Mouse (Mus musculus) G1E (cell line): ENCODE results near the gene Osbpl10. TPM values are rescaled to one million over a fixed set of nuclear protein-coding genes. Genes with fewer than 3 reads are reported as not detected.

Source experiments
- ATAC-seq: 2 replicates; pipeline ENCODE4 v1.8.0; 2016; ENCODE audit warnings: mild to moderate bottlenecking; ENCODE audit not compliant: insufficient number of reproducible peaks, poor library complexity, low FRiP score, severe bottlenecking; ENCODE audit errors: extremely low read depth
- DNase-seq: peaks from one replicate; pipeline ENCODE4 v3.0.0; 2012; ENCODE audit warnings: low spot score
- H3K27me3 ChIP-seq: 2 replicates; pipeline ENCODE4 v1.6.1; 2012; ENCODE audit warnings: mild to moderate bottlenecking, low read length, inconsistent platforms; ENCODE audit not compliant: insufficient read depth
- H3K36me3 ChIP-seq: replicated peaks from 2 replicates; pipeline ENCODE3; 2012; ENCODE audit warnings: mild to moderate bottlenecking, inconsistent platforms
- H3K4me1 ChIP-seq: 2 replicates; pipeline ENCODE4 v1.6.1; 2012; ENCODE audit warnings: low read depth, low read length, inconsistent platforms, mixed read lengths; ENCODE audit not compliant: insufficient read depth
- H3K4me3 ChIP-seq: 2 replicates; pipeline ENCODE4 v1.5.1; 2012; ENCODE audit warnings: low read depth, mild to moderate bottlenecking, inconsistent platforms, low read length, moderate library complexity, mixed read lengths
- H3K9me3 ChIP-seq: replicated peaks from 2 replicates; pipeline ENCODE4 v1.6.1; 2012; ENCODE audit warnings: inconsistent platforms
- CTCF ChIP-seq: IDR thresholded peaks from 2 replicates; pipeline ENCODE4 v1.5.1; 2012; ENCODE audit warnings: low read depth, low read length, inconsistent platforms, mixed read lengths
- GATA1 ChIP-seq: IDR thresholded peaks from 2 replicates; pipeline ENCODE4 v1.6.1; 2012; ENCODE audit warnings: borderline replicate concordance, low read length, inconsistent platforms, mixed read lengths
- GATA2 ChIP-seq: IDR thresholded peaks from 2 replicates; pipeline ENCODE4 v1.6.1; 2012; ENCODE audit warnings: low read depth, low read length, inconsistent platforms, borderline replicate concordance
- POLR2AphosphoS5 ChIP-seq: IDR thresholded peaks from 2 replicates; pipeline ENCODE4 v1.6.1; 2012; ENCODE audit warnings: low read depth, low read length, inconsistent platforms; ENCODE audit not compliant: insufficient replicate concordance
- TAL1 ChIP-seq: conservative IDR thresholded peaks from 2 replicates; pipeline ENCODE4 v1.6.1; 2012; ENCODE audit warnings: low read depth, low read length, inconsistent platforms, mixed read lengths
- polyA plus RNA-seq: library from polyadenylated mRNA; stranded (reverse); fragments of >175 nt; gene quantifications from 2 replicates; pipeline ENCODE4 v1.2.3, GENCODE M21; 2012
- total RNA-seq, 2 experiments: library from RNA; stranded (forward) in 1 of 2; stranded (reverse) in 1 of 2; fragments of 200-1000 nt in 1 of 2; fragments of >200 nt in 1 of 2; fragmentation: Nextera tagmentation in 1 of 2; gene quantifications; 2 replicates each; pipeline ENCODE4 v1.2.3; 2014 to 2017

Osbpl10 gene
- total and polyA plus RNA-seq, 3 experiments: 0.05 TPM; not detected in 2

GRCm38 (mm10) chr9:114935321-114935720 lies 43.0 kb upstream of the Osbpl10 start:
- no peak for TF ChIP-seq POLR2AphosphoS5
- no peak for TF ChIP-seq GATA1
- TF ChIP-seq TAL1: no peak
- TF ChIP-seq GATA2: no peak
- no peak for TF ChIP-seq CTCF

GRCm38 (mm10) chr9:114936687-114937086 lies 41.7 kb upstream of the Osbpl10 start:
- peaks cover 15% of the 10 kb centered on the region for H3K4me1 ChIP-seq
- ATAC-seq (no peak), DNase-seq (no peak)
- peaks cover 34% of the 10 kb centered on the region for H3K9me3 ChIP-seq
- no peak overlapping the region for H3K4me3 ChIP-seq
- TF ChIP-seq POLR2AphosphoS5 (no peak), GATA2 (no peak), CTCF (no peak), GATA1 (no peak), TAL1 (no peak)
- H3K27me3 ChIP-seq: no peaks in the 10 kb centered on the region
- H3K36me3 ChIP-seq: no peaks in the 10 kb centered on the region

More at GRCm38 (mm10) chr9:114935321-114935720, 43.0 kb upstream of the Osbpl10 start:
- Histone ChIP-seq H3K36me3 (no peaks in the 10 kb centered on the region), H3K27me3 (no peaks in the 10 kb centered on the region), H3K4me3 (no peak overlapping the region), H3K9me3 (peaks cover 29% of the 10 kb centered on the region), H3K4me1 (peaks cover 18% of the 10 kb centered on the region)
- ATAC-seq (no peak), DNase-seq (no peak)

GRCm38 (mm10) chr9:114944642-114945041 lies 33.7 kb upstream of the Osbpl10 start:
- ATAC-seq (no peak), DNase-seq (no peak)
- no peaks in the 10 kb centered on the region for H3K36me3 ChIP-seq
- TF ChIP-seq GATA1: no peak
- H3K4me3 ChIP-seq: no peak overlapping the region
- H3K9me3 ChIP-seq: peaks cover 33% of the 10 kb centered on the region
- no peaks in the 10 kb centered on the region for H3K4me1 ChIP-seq
- no peaks in the 10 kb centered on the region for H3K27me3 ChIP-seq

DNA sequence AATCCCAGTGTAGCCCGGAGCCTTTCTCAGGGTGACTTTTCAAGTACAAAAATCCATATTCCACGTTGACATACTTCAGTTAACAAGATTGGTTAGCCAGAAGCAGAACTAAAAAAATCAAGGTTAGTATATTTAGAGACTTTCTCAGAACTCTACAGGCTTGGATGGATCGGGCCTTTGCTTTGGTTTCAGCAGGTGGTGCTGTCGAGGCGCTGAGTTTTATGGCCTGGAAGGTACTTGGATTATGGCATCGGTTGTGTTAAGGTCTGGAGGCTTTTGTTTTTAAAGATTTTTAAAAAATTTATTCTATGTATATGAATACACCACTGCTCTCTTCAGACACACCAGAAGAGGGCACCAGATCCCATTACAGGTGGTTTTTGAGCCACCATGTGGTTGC lies 32.8 kb upstream of the Osbpl10 start:
- Histone ChIP-seq H3K36me3 (no peaks in the 10 kb centered on the region), H3K9me3 (peaks cover 33% of the 10 kb centered on the region), H3K4me1 (no peaks in the 10 kb centered on the region), H3K4me3 (no peak overlapping the region), H3K27me3 (no peaks in the 10 kb centered on the region)
- no peak for DNase-seq
- ATAC-seq: no peak
- no peak for TF ChIP-seq TAL1
- TF ChIP-seq GATA1: no peak
- TF ChIP-seq GATA2: no peak
- no peak for TF ChIP-seq CTCF
- no peak for TF ChIP-seq POLR2AphosphoS5

GRCm38 (mm10) chr9:114948395-114948794 lies 30.0 kb upstream of the Osbpl10 start:
- TF ChIP-seq TAL1: no peak
- TF ChIP-seq GATA2: no peak
- no peak for TF ChIP-seq POLR2AphosphoS5
- TF ChIP-seq CTCF: no peak
- TF ChIP-seq GATA1: no peak
- no peaks in the 10 kb centered on the region for H3K4me1 ChIP-seq
- no peaks in the 10 kb centered on the region for H3K36me3 ChIP-seq
- ATAC-seq (no peak), DNase-seq (no peak)
- H3K9me3 ChIP-seq: peaks cover 20% of the 10 kb centered on the region
- no peak overlapping the region for H3K4me3 ChIP-seq
- H3K27me3 ChIP-seq: no peaks in the 10 kb centered on the region

- H3K9me3 ChIP-seq: peaks cover 17% of the 10 kb centered on the region
- H3K27me3 ChIP-seq: no peaks in the 10 kb centered on the region
- no peaks in the 10 kb centered on the region for H3K4me1 ChIP-seq
- ATAC-seq (no peak), DNase-seq (no peak)
- no peak overlapping the region for H3K4me3 ChIP-seq
- TF ChIP-seq GATA1 (no peak), CTCF (no peak), TAL1 (no peak), GATA2 (no peak), POLR2AphosphoS5 (no peak)
- no peaks in the 10 kb centered on the region for H3K36me3 ChIP-seq
Measured at GRCm38 (mm10) chr9:114952866-114953265, 25.5 kb upstream of the Osbpl10 start.

DNA sequence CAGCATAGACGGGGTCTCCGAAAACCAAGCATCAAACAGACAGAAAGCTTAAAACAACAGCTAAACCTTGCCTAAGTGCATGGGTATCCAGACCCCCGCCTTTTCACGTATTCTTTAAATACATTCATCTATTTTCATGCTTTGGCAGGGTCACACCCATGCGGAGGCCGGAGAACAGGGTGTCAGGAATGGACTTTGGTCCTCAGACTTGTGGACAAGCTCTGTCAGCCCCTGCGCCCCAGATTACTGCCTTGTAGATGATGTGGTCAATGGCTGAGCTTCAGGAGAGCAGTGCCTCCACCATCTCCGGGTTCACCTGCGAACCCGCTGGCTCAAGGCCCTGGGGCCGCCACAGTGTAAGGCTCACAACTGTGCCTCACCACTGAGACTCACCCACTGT lies 23.0 kb upstream of the Osbpl10 start:
- Histone ChIP-seq H3K36me3 (no peaks in the 10 kb centered on the region), H3K27me3 (no peaks in the 10 kb centered on the region), H3K4me1 (no peaks in the 10 kb centered on the region), H3K4me3 (no peak overlapping the region), H3K9me3 (peaks cover 23% of the 10 kb centered on the region)
- no peak for TF ChIP-seq GATA1
- no peak for ATAC-seq
- DNase-seq: no peak
